Mouse (Mus musculus) thymus, postnatal 10 days (tissue): ENCODE results near the gene 2010003K11Rik.

Experiments
- DNase-seq, 2 experiments: peaks; one replicate each; pipeline ENCODE4 v3.0.0; 2021; ENCODE audit warnings: low spot score in 2 of 2

The 2010003K11Rik gene

GRCm38 (mm10) chr19:4498062-4498933 is at the start of gene 2010003K11Rik:
Gene 2010003K11Rik (minus strand): TSS chr19:4498583.
- DNase-seq = no peak

DNA sequence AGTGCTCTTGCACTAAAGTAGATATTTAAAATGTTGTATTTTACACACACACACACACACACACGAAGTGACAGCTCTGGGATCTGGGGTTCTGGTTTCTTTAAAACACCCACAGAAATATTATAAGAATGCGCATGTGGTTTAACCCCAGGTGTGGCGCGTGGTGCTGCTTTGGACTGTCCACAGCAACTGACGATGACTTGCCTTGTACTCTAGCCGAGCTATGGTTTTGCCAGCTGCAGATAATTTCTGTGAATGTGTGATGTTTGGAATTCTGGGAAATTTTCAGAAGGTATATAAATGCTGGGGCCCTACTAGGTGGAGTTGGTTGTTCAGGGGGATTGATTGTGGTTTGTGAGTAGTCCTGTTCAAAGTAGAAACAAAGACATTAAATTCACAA is 49.4 kb upstream of the 2010003K11Rik start:
- DNase-seq = no peak

DNA sequence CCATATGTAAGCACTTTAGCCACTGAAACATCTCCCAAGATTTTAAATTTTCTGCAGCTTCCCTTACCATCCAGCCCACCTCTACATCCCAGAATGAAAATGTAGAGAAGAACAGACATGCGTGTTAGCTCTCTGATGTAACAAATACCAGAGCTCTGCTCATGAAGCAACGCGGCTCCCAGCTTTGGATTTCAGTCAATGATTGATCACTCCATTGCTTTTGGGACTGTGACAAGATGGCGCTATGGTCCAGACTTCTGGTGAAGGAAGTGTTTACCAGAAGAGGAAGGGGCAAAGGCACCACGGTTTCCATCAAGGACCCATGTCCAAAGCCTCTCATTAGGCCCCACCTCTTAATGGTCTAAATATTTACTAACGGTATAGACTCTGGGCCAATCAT is 47.5 kb upstream of the 2010003K11Rik start:
- no peak for DNase-seq

- DNase-seq = no peak
Measured at GRCm38 (mm10) chr19:4545091-4545490, 46.7 kb upstream of the 2010003K11Rik start.

DNA sequence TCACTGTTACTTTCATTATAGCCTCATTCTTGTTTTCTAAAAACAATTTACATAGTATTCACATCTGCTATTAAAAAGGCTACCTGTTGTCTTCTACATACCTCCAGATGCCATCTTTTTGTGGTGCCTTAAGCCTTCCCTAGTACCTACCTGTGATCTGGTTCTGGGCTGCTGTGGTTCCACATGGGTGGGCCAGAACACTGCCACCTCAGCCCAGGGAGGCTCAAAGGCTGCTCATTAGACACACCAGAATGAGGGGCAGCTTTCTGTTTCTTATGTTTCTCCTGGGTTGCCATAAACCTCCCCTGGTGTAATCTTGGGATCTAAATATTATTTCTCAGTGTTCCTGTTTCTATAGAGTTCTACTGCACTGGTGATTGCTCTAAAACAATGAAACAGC is 43.7 kb upstream of the 2010003K11Rik start:
- DNase-seq = no peak

- no peak for DNase-seq
Measured at GRCm38 (mm10) chr19:4540992-4541391, 42.6 kb upstream of the 2010003K11Rik start.

DNA sequence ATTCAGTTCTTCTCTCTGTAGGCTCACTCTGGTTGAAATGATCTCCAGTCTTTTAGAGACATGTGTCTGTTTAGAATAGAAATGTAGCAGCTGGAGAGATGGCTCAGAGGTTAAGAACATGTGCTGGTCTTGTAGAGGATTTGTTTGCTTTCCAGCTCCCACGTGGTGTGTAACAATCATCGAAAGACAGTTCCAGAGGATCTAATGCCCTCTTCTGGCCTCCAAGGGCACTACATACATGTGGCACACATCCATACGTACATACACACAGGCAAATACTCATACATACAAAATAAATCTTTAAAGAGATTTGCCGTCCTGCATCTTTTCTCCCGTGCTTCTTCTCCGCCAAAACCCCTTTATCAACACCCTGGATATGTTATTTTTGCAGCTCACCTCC is 41.9 kb upstream of the 2010003K11Rik start:
- no peak for DNase-seq

- DNase-seq = no peak
Measured at GRCm38 (mm10) chr19:4536606-4537005, 38.2 kb upstream of the 2010003K11Rik start.

DNA sequence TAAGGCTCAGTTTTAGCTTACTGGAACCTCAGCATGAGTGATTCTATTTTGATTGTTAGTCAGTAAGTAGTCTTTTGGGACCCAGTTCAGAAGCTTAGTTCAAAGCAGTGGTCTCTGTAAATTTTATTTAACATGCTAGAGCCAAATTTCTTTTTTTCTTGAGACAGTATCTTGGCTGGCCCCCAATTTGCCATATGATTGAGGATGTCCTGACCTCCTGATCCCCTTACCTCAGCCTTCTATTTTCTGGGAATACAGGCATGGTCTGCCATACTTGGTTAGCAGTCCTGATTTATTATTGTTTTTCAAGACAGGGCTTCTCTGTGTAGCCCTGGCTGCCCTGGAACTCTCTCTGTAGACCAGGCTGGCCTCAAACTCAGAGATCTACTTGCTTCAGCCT is 37.5 kb upstream of the 2010003K11Rik start:
- DNase-seq = no peak

DNA sequence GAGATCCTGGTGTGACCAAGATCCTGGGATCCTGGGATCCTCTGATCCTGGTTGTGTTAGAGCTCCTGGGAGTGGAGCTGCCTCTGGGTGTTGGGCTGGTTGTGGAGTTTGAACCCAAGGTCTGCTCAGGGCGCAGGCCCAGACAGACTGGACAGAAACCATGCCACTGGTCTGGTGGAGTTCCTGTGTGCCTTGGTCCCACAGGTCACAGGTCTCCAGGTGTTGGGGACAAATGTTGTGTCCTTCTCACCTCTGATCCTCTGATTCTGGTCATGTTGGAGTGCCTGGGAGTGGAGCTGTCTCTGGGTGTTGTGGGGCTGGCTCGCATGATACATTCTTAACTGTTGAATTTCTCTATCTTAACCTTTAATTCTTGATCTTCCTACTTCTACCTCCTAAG is 36.3 kb upstream of the 2010003K11Rik start:
- DNase-seq = no peak

DNA sequence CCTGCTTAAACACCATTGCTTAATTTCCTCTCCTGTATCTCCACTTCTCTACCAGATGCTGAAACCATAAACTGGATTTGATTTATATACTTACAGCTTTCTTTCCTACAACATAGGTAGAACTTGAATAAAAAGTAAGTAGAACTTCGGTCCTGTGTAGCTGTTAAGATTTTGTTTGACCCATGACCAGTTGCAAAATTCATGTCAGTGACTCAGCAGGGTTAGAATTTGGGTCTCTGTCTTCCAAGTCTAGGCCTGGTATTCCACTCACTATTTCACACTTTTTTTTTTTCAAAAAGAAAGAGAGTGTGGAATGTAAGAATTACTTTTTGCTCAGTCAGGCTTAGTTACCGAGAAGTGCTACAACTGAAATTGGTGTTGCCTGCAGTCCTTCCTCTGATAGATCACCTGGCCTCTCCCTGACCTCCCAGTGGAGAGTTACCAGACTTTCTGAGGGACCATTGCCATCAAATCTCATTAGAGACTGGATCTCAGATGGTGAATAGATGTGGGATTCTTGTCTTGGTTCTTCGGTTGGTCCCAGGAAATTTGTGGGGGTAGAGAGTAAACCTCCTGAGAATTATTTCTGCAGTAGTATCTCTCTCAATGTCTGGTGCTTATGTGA is 23.2 kb upstream of the 2010003K11Rik start:
- DNase-seq = no peak

DNA sequence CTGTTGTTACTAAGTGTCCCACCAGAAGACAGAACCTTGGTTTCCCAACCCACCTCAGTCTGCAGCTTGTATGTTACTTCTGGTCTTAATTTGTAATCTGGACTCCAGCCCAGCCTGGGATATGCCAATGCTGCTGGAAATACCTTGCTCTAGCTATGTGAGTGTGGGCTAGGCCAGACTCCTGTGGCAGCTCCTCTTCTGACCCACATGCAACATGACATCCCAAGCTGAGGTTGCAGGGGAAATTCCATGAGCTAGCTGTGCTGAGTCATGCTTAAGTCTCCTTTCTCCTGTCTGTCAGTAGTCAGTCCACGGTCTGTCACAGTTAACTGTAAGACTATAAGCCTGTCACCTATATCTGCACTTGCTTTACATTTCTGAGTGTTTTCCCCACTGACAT is 19.1 kb upstream of the 2010003K11Rik start:
- no peak for DNase-seq

DNA sequence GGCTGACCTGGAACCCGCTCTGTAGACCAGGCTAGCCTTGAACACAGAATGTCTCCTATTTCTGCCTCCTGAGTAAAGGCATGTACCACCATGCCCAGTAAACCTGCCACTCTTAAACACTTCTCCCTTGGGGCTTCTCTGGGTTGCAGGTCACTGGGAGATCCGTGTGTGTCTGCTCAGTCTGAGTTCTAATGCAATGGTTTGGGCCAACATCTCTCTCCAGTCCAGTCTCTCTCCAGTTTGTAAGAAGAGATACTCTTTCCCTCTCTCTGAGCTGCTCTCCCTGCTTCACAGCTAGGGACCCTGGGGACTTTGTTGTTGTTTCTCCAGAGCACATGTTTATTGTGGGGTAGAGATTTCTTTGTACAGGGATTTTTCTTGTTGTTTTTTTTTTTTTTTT is 17.9 kb upstream of the 2010003K11Rik start:
- DNase-seq = no peak

GRCm38 (mm10) chr19:4515746-4516145 is 17.4 kb upstream of the 2010003K11Rik start:
- no peak for DNase-seq

- no peak for DNase-seq
Measured at GRCm38 (mm10) chr19:4513236-4513858, 15.0 kb upstream of the 2010003K11Rik start.

DNA sequence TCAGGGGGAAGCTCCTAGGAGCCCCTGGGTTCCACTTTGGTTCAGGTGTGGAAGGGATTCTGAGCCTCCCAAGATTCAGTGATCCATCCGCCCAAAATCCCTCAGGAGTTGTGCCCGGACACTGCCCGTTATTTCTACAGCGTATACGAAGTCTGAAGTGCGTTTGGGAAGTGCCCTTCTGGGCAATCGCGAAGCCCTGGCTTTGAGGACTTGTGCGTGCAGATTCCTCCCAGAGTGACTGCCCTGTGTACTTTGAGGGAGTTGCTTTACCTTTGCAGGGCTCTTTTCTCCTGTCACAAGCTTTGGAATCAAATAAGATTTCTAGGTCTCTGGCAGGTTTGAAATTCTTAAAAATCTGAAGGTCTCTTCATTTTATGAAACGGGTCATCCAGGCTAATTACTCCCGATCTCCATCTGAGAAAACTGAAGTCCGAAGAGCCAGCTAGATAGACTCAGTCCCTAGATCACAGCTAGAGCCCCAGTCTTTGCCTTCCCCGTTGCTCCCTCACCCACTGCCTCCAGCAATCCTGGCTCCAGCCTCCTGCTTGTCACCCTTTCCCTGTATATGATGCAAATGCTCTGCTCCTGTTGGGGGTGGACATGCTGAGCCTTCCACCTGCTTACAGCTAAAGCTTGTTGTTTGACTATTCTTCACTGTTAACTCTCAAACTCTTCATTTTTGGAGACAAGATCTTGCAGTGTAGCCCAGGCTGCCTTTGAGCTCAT is 12.9 kb upstream of the 2010003K11Rik start:
- DNase-seq = no peak

DNA sequence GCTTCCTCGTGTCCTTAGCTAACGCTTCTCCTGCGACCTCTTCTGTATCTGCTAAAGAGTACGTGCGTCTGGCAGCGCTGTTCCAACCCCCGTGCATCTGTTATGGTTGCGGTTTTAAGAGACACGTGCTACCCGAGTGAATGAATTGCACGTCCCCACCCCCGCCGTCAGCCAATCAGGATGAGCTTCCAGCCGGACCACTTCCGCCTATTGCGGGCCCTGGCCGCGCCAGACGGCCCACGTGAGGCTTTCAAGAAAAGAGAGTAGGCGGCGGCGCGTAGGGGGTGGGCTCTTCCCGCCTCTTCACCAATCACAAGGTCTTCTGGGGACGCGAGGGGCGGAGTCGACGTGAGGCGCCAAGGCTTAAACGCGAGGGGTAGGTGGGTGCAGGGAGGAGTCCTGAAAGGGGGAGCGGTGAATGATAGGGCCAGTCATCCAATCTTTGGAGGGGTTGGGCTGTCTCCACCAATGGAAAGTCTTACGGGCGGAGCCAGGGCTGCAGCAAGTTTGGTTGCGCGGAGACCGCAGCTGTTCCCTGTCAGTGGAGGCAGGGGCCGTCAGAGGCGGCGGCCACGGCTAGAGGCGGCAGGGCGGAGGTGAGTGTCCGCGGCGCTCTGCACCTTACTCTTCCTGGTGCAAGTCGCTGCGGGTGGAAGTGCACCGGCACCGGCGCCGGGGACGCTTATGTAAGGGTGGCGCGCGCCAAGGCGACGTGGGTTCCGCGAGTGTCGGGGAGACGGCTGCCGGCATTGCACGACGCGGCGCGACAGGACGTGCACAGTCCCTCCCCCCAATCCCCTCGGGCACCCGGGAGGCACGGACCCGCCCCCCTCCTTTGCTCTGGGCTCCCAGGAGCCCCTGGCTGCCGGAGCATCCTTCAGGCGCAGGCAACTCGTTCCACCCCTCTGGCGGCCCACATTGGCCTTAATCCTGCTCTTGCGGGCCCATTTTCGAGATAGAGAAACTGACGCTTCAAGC is 11.9 kb upstream of the 2010003K11Rik start, which contains the start of gene Pcx:
Gene Pcx, plus strand, starts transcription at position 487 of the 978 bp plus-strand sequence.
- peak; percentile 94 to 98 for DNase-seq

DNA sequence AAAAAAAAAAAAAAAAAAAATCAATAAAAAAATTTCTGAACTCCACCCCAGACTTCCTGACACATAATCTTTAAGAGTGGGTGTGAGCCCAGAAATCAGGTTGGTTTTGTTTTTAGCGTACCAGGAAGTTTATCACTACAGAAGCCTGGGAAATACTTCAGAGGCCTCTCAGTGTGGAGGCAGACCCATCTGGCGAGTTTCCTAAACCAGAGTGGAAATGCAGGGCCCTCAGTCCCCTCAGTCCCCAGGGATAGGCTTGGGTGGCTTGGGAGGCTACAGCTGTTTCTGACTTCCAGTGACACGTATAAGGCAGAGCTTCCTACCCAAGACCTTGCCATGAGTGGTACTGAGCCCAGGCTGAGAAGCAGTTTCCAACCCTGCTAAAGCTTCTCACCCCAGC is 9.4 kb upstream of the 2010003K11Rik start:
- no peak for DNase-seq

- no peak for DNase-seq
Measured at GRCm38 (mm10) chr19:4504830-4505229, 6.4 kb upstream of the 2010003K11Rik start.

GRCm38 (mm10) chr19:4502701-4503100 is 4.3 kb upstream of the 2010003K11Rik start:
- DNase-seq = no peak
